Mouse (Mus musculus): Measurements from ENCODE around the gene Nme7. TPM values are rescaled to one million over a fixed set of nuclear protein-coding genes. Genes with fewer than 3 reads are reported as not detected.

Gene Nme7
- total and polyA plus RNA-seq, 3 experiments: 23.5 to 33.2 (median 25.3) TPM

- H3K4me1 ChIP-seq (ENCODE audit: control insufficient read depth in 1 of 2, insufficient read depth in 2 of 2): peaks cover 0 to 6% of the 10 kb centered on the region in 2 experiments; a peak in 1 of 4 replicates
- H3K27ac ChIP-seq (ENCODE audit: insufficient read depth, low read depth): no peak overlapping the region
- no peaks in the 10 kb centered on the region for H3K79me2 ChIP-seq (replicated peaks; ENCODE audit: control insufficient read depth, extremely low read depth, insufficient read depth, poor library complexity, severe bottlenecking)
- H3K36me3 ChIP-seq (replicated peaks in 1 of 2; ENCODE audit: control insufficient read depth in 1 of 2, insufficient read depth in 1 of 2, low read length in 1 of 2): peaks cover 2 to 15% of the 10 kb centered on the region in 2 experiments
- no peak overlapping the region for H3K4me3 ChIP-seq (replicated peaks in 1 of 3; ENCODE audit: low read depth in 2 of 3, low read length in 2 of 3, poor library complexity in 1 of 3)
- no peaks in the 10 kb centered on the region for H3K9me3 ChIP-seq (replicated peaks; ENCODE audit: low read length)
- in situ Hi-C loops (cut with MboI; ENCODE audit: low pct_ligation_motif_present, low pct_unique_long_range_greater_than_20kb, low sequenced_read_pairs) (no loop called here), dilution Hi-C loops (cut with MboI; ENCODE audit: extremely low pct_ligation_motif_present, extremely low pct_unique_long_range_greater_than_20kb, low sequenced_read_pairs) (no loop called here)
- TF ChIP-seq RAD21 (IDR thresholded peaks at IDR 0.05; ENCODE audit: low read depth, low read length) (no peak), JUND (conservative IDR thresholded peaks at IDR 0.05; ENCODE audit: low read depth, low read length) (no peak), MEF2A (IDR thresholded peaks at IDR 0.05; ENCODE audit: borderline replicate concordance, low read depth, low read length) (no peak), NELFE (IDR thresholded peaks at IDR 0.05; ENCODE audit: low read depth, low read length) (no peak)
- DNase-seq (ENCODE audit: extremely low read depth): no peak
- H3K4me2 ChIP-seq (ENCODE audit: insufficient read depth, low read depth, poor library complexity, severe bottlenecking): no peak overlapping the region
- no peak overlapping the region for H3K9ac ChIP-seq (ENCODE audit: insufficient read depth, low read depth)
- H3K27me3 ChIP-seq (replicated peaks): no peaks in the 10 kb centered on the region
These were observed 104.7 kb downstream of the Nme7 start for GRCm38 (mm10) chr1:164408655-164409054.

GRCm38 (mm10) chr1:164411306-164411705 lies 107.4 kb downstream of the Nme7 start:
- H3K4me3 ChIP-seq (replicated peaks in 1 of 3; ENCODE audit: low read depth in 2 of 3, low read length in 2 of 3, poor library complexity in 1 of 3): no peak overlapping the region
- H3K36me3 ChIP-seq (replicated peaks in 1 of 2; ENCODE audit: control insufficient read depth in 1 of 2, insufficient read depth in 1 of 2, low read length in 1 of 2): peaks cover 2 to 9% of the 10 kb centered on the region in 2 experiments
- no peak overlapping the region for H3K9ac ChIP-seq (ENCODE audit: insufficient read depth, low read depth)
- no peaks in the 10 kb centered on the region for H3K4me1 ChIP-seq (ENCODE audit: control insufficient read depth in 1 of 2, insufficient read depth in 2 of 2)
- no peaks in the 10 kb centered on the region for H3K79me2 ChIP-seq (replicated peaks; ENCODE audit: control insufficient read depth, extremely low read depth, insufficient read depth, poor library complexity, severe bottlenecking)
- no peaks in the 10 kb centered on the region for H3K27me3 ChIP-seq (replicated peaks)
- dilution Hi-C loops (cut with MboI; ENCODE audit: extremely low pct_ligation_motif_present, extremely low pct_unique_long_range_greater_than_20kb, low sequenced_read_pairs): no loop called here
- DNase-seq (ENCODE audit: extremely low read depth): no peak
- in situ Hi-C loops (cut with MboI; ENCODE audit: low pct_ligation_motif_present, low pct_unique_long_range_greater_than_20kb, low sequenced_read_pairs): no loop called here
- TF ChIP-seq RCOR1 (conservative IDR thresholded peaks at IDR 0.05; ENCODE audit: low read depth, low read length) (no peak), KAT2A (IDR thresholded peaks at IDR 0.05; ENCODE audit: insufficient replicate concordance, low read length) (no peak), MXI1 (IDR thresholded peaks at IDR 0.05; ENCODE audit: low read depth, low read length) (no peak), BHLHE40 (IDR thresholded peaks at IDR 0.05; ENCODE audit: low read depth, low read length) (no peak), UBTF (IDR thresholded peaks at IDR 0.05; ENCODE audit: low read depth, low read length) (no peak), E2F4 (IDR thresholded peaks at IDR 0.05; ENCODE audit: insufficient replicate concordance, low read depth, low read length) (no peak), GABPA (IDR thresholded peaks at IDR 0.05; ENCODE audit: insufficient replicate concordance, low read depth, low read length) (no peak), EP300 (IDR thresholded peaks at IDR 0.05; ENCODE audit: low read length) (no peak), POLR2AphosphoS2 (IDR thresholded peaks at IDR 0.05; ENCODE audit: low read depth, low read length) (no peak)
- H3K27ac ChIP-seq (ENCODE audit: insufficient read depth, low read depth): no peak overlapping the region
- H3K4me2 ChIP-seq (ENCODE audit: insufficient read depth, low read depth, poor library complexity, severe bottlenecking): no peak overlapping the region
- H3K9me3 ChIP-seq (replicated peaks; ENCODE audit: low read length): no peaks in the 10 kb centered on the region

GRCm38 (mm10) chr1:164412906-164413305 lies 109.0 kb downstream of the Nme7 start:
- no peak overlapping the region for H3K4me3 ChIP-seq (replicated peaks in 1 of 3; ENCODE audit: low read depth in 2 of 3, low read length in 2 of 3, poor library complexity in 1 of 3)
- dilution Hi-C loops (cut with MboI; ENCODE audit: extremely low pct_ligation_motif_present, extremely low pct_unique_long_range_greater_than_20kb, low sequenced_read_pairs) (no loop called here), in situ Hi-C loops (cut with MboI; ENCODE audit: low pct_ligation_motif_present, low pct_unique_long_range_greater_than_20kb, low sequenced_read_pairs) (no loop called here)
- H3K27me3 ChIP-seq (replicated peaks): no peaks in the 10 kb centered on the region
- H3K36me3 ChIP-seq (replicated peaks in 1 of 2; ENCODE audit: control insufficient read depth in 1 of 2, insufficient read depth in 1 of 2, low read length in 1 of 2): peaks cover 0 to 9% of the 10 kb centered on the region in 2 experiments
- no peak for DNase-seq (ENCODE audit: extremely low read depth)
- no peak overlapping the region for H3K4me2 ChIP-seq (ENCODE audit: insufficient read depth, low read depth, poor library complexity, severe bottlenecking)
- no peaks in the 10 kb centered on the region for H3K79me2 ChIP-seq (replicated peaks; ENCODE audit: control insufficient read depth, extremely low read depth, insufficient read depth, poor library complexity, severe bottlenecking)
- no peaks in the 10 kb centered on the region for H3K4me1 ChIP-seq (ENCODE audit: control insufficient read depth in 1 of 2, insufficient read depth in 2 of 2)
- H3K27ac ChIP-seq (ENCODE audit: insufficient read depth, low read depth): no peak overlapping the region
- no peaks in the 10 kb centered on the region for H3K9me3 ChIP-seq (replicated peaks; ENCODE audit: low read length)
- no peak overlapping the region for H3K9ac ChIP-seq (ENCODE audit: insufficient read depth, low read depth)
- TF ChIP-seq POLR2AphosphoS2 (IDR thresholded peaks at IDR 0.05; ENCODE audit: low read depth, low read length): no peak
- no peak for TF ChIP-seq NRF1 (IDR thresholded peaks at IDR 0.05; ENCODE audit: low read depth, low read length)
- no peak for TF ChIP-seq CHD1 (IDR thresholded peaks at IDR 0.05; ENCODE audit: low read depth, low read length)
- no peak for TF ChIP-seq ZNF384 (IDR thresholded peaks at IDR 0.05; ENCODE audit: low read depth, low read length)
- TF ChIP-seq SIN3A (IDR thresholded peaks at IDR 0.05; ENCODE audit: low read length): no peak
- no peak for TF ChIP-seq MXI1 (IDR thresholded peaks at IDR 0.05; ENCODE audit: low read depth, low read length)
- no peak for TF ChIP-seq EP300 (IDR thresholded peaks at IDR 0.05; ENCODE audit: low read length)
- no peak for TF ChIP-seq MEF2A (IDR thresholded peaks at IDR 0.05; ENCODE audit: borderline replicate concordance, low read depth, low read length)
- no peak for TF ChIP-seq ZKSCAN1 (IDR thresholded peaks at IDR 0.05; ENCODE audit: borderline replicate concordance, low read depth, low read length)
- TF ChIP-seq JUND (conservative IDR thresholded peaks at IDR 0.05; ENCODE audit: low read depth, low read length): no peak
- TF ChIP-seq KAT2A (IDR thresholded peaks at IDR 0.05; ENCODE audit: insufficient replicate concordance, low read length): no peak
- no peak for TF ChIP-seq NELFE (IDR thresholded peaks at IDR 0.05; ENCODE audit: low read depth, low read length)
- TF ChIP-seq UBTF (IDR thresholded peaks at IDR 0.05; ENCODE audit: low read depth, low read length): no peak
- no peak for TF ChIP-seq E2F4 (IDR thresholded peaks at IDR 0.05; ENCODE audit: insufficient replicate concordance, low read depth, low read length)
- TF ChIP-seq MAZ (IDR thresholded peaks at IDR 0.05; ENCODE audit: low read depth, low read length): no peak
- TF ChIP-seq BHLHE40 (IDR thresholded peaks at IDR 0.05; ENCODE audit: low read depth, low read length): no peak
- no peak for TF ChIP-seq MYC (IDR thresholded peaks at IDR 0.05; ENCODE audit: low read depth, low read length)

Data from CH12.LX (cell line).